Mouse (Mus musculus): Measurements from ENCODE around the gene Tpcn1.

Tpcn1 gene

GRCm38 (mm10) chr5:120578504-120579081 lies 9.9 kb downstream of the Tpcn1 start:
- DNase-seq = peak; percentile 56 to 70

GRCm38 (mm10) chr5:120577935-120578441 lies 10.5 kb downstream of the Tpcn1 start:
- peak in 1 of 2 experiments; percentile 42 for DNase-seq

GRCm38 (mm10) chr5:120576781-120577301 lies 11.6 kb downstream of the Tpcn1 start:
- DNase-seq = peak; percentile 38 to 55

DNA sequence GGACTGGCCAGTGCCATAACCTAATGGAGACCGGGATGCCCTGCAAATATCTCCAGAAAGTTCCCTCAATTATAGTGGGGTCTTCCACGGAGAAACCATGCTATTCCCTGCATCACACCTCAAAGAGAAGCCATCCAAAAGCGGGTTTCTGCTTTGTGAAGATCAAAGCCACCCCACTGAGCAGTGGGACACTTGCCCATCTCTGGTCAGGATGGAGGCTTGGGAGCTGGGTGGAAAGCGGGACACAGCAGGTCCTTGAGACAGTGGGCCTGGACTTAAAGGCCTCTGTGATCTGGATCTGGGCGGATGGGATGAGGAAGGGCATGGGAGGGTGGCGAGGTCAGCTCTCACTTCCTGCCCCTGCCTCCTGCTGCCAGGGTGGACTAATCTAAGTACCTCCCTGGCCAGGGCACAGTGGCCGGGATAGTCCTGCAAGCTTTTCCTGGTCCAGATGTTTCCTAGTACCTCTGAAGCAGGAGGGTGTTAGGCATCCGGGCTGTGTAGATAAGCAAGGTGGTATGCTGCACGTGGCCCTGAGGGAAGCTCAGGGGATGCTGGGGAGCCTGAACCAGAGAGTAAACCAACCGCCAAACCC lies 13.9 kb downstream of the Tpcn1 start:
- DNase-seq = peak; percentile 60 to 76

DNA sequence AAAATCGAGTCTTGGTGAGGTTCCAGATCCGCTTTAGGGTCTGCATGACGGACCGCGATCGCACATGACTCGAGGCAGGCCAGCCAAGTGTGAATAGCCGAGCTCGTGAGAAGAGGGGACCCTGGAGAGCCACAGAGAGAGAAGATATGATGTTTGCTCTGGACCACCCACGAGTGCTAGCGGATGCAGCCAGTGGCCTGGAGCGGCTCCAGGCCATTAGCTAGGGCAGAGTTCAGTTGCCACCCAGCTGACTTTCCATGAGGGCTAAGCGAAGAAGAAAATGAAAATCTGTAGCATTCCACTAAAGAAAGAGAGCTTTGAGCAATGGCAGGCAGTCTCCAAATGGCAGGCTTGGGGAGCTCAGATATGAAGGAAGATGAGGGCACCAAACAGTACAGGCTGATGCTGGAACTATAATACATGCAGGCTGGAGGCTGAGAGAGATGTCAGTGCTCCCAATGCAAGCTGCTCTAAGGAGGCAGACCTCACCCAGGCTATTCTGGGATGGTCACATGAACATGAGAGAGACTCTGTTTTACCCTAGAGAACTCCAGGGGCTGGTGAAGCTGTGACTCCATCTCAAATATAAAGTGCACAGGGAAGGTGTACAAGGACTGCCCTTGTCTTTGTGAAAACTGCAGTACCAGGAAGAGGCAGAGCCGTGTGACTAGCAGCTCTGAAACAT lies 17.3 kb downstream of the Tpcn1 start:
- peak in 1 of 2 experiments; percentile 37 for DNase-seq

- DNase-seq = no peak
Observed at GRCm38 (mm10) chr5:120570289-120570897, 18.1 kb downstream of the Tpcn1 start.

DNA sequence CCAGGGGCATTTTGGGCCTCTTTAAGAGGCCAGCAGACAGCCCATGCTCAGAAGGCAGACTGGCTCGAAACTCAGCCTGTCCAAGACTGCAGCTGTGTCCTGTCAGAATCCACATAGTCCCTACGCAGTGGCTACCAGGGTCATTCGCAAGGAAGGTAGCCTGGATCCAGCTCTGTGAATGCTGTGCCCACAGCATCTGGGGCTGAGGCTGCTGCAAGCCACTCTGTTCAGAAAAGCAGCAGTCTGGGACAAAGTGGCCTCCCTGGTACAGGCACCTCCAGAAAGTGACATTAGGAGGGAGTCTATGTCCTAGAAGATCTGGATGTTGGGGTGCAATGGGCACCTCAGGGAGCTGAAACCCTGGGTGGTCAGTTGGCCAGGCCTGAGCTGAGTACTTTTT lies 18.7 kb downstream of the Tpcn1 start:
- no peak for DNase-seq

DNA sequence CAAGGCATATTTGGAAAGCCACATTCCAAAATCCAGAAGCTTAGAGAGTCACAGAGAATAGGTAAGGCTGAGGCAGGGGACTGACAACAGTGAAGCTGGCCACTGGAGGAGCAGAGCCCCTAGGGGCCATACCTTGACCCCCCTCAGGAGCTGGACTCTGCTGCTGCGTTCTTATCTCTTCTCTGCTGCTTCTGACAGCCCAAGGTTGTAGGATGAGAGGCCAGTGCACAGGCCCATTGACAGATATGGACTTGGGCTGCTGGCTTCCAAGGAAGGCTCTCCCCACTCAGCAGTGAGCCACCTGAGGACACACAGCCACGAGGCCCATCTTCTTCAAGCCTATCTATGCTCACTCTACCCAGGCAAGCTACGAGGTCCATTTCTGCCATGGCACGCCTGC lies 19.5 kb downstream of the Tpcn1 start:
- peak in 1 of 2 experiments; percentile 31 for DNase-seq

- DNase-seq = peak; percentile 70 to 74
Observed at GRCm38 (mm10) chr5:120568336-120568768, 20.1 kb downstream of the Tpcn1 start.

- DNase-seq = peak; percentile 53 to 61
Observed at GRCm38 (mm10) chr5:120567761-120568211, 20.7 kb downstream of the Tpcn1 start.

GRCm38 (mm10) chr5:120567253-120567701 lies 21.2 kb downstream of the Tpcn1 start:
- peak; percentile 64 to 68 for DNase-seq

GRCm38 (mm10) chr5:120566681-120567252 lies 21.7 kb downstream of the Tpcn1 start:
- DNase-seq = peak in 1 of 2 experiments; percentile 67

- DNase-seq = peak in 1 of 2 experiments; percentile 91
Observed at GRCm38 (mm10) chr5:120566101-120566500, 22.4 kb downstream of the Tpcn1 start.

- peak in 1 of 2 experiments; percentile 37 for DNase-seq
Observed at GRCm38 (mm10) chr5:120565171-120565905, 23.1 kb downstream of the Tpcn1 start.

DNA sequence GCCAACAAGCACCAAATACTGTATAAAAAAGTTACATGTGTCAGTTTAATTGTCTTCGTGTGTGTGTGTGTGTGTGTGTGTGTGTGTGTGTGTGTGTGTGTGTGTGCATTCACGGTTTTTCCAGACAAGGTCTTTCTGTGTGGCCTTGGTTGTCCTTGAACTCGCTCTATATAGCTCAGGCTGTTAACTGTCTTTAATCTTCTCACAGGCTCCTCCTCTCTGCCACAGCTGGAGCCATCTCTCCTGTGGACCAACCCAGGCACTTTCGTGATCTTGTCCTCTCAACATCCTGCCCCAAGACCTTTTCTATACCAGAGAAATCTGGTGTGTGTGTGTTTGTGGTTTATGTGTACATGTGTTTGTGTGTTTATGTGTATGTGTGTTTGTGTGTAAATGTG lies 24.6 kb downstream of the Tpcn1 start:
- DNase-seq = no peak

- DNase-seq = peak in 1 of 2 experiments; percentile 41
Observed at GRCm38 (mm10) chr5:120562956-120563913, 25.2 kb downstream of the Tpcn1 start.

- DNase-seq = peak; percentile 87 to 89
Observed at GRCm38 (mm10) chr5:120560616-120561311, 27.7 kb downstream of the Tpcn1 start.

- peak; percentile 50 to 66 for DNase-seq
Observed at GRCm38 (mm10) chr5:120560129-120560615, 28.3 kb downstream of the Tpcn1 start.

DNA sequence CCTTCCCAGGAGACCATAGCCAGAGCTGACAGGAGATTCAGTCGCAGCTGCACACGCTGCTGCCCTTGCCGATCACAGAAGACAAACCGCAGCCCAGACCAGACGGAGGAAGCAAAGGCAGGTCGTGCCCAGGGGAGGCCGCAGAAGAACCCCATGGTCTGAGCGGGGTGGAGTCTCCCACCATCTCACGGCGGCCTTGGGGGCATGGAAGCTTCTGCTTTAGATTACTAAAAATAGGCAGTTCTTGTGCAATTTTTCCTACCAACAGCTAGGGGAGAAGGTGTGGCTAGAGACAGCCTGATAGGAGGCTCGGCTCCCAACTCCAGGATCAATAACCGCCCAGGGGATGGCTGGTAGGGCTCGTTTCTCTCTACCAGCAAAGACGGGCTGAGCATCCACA lies 29.7 kb downstream of the Tpcn1 start:
- peak in 1 of 2 experiments; percentile 42 for DNase-seq

- DNase-seq = peak; percentile 50 to 51
Observed at GRCm38 (mm10) chr5:120558041-120558440, 30.4 kb downstream of the Tpcn1 start.

Measured in cerebellum, postnatal 25 days (tissue).